In genomic region chr5:35921595-35922254, GRCm38 (mm10) we compare ENCODE assay signal across 9 mouse cellular contexts. TPM values are rescaled to one million over a fixed set of nuclear protein-coding genes. Genes with fewer than 3 reads are reported as not detected.
A peak's percentile ranks its signal among the peaks of the same experiment; 100 is the strongest.
DNase-seq lines count a peak whose midpoint lies in the region; ATAC-seq and TF ChIP-seq lines count a peak whose summit lies in the region.
"Had no signal": no experiment of that assay in that cellular context is flagged by ENCODE, and none has a peak within 500 bp of the region (broad histone marks: within the 10 kb centered on the region; RNA-seq: fewer than 3 reads in every experiment).

No protein-coding gene starts in this region.

- no peak for ATAC-seq in forebrain, embryonic 12.5 days (ENCODE audit: low FRiP score)
- ATAC-seq in forebrain, embryonic 16.5 days: no peak
- peak; percentile 61 for ATAC-seq in hindbrain, postnatal 0 days
- ATAC-seq in liver, embryonic 13.5 days (ENCODE audit: low read depth): peak; percentile 20; the same call in 1 of the 2 replicates

- no peak overlapping the region for H3K4me3 ChIP-seq in forebrain, embryonic 12.5 days (replicated peaks)
- no peak overlapping the region for H3K4me3 ChIP-seq in forebrain, embryonic 16.5 days (replicated peaks; ENCODE audit: low read length)
- H3K4me3 ChIP-seq in hindbrain, postnatal 0 days (ENCODE audit: low read length): no peak overlapping the region
- no peak overlapping the region for H3K4me3 ChIP-seq in liver, embryonic 13.5 days (replicated peaks)

- 46% methylated on average over 10 of the region's 10 CpGs for WGBS in forebrain, embryonic 12.5 days
- WGBS in forebrain, embryonic 16.5 days: 45% methylated on average over 10 of the region's 10 CpGs
- 31% methylated on average over 10 of the region's 10 CpGs for WGBS in hindbrain, postnatal 0 days
- WGBS in liver, embryonic 13.5 days (ENCODE audit: insufficient replicate concordance): 57% methylated on average over 10 of the region's 10 CpGs

- no peaks in the 10 kb centered on the region for H3K9me3 ChIP-seq in forebrain, embryonic 12.5 days
- no peaks in the 10 kb centered on the region for H3K9me3 ChIP-seq in forebrain, embryonic 16.5 days (ENCODE audit: control insufficient read depth, low read length)
- H3K9me3 ChIP-seq in hindbrain, postnatal 0 days (ENCODE audit: low read length): no peaks in the 10 kb centered on the region
- no peaks in the 10 kb centered on the region for H3K9me3 ChIP-seq in liver, embryonic 13.5 days (replicated peaks)

- peak; percentile 54 for DNase-seq in gastrocnemius, postnatal 14 days
- DNase-seq in hindbrain, postnatal 0 days (ENCODE audit: low spot score): peak; percentile 49
- DNase-seq in liver, embryonic 13.5 days: no peak
- peak; percentile 51 for DNase-seq in retina, postnatal 1 day
- DNase-seq in cerebellum, adult 11-12 months: no peak
- DNase-seq in spleen, adult 12 weeks (ENCODE audit: low spot score): no peak

- no peaks in the 10 kb centered on the region for H3K36me3 ChIP-seq in forebrain, embryonic 12.5 days (replicated peaks)
- no peaks in the 10 kb centered on the region for H3K36me3 ChIP-seq in forebrain, embryonic 16.5 days (ENCODE audit: control insufficient read depth, insufficient read depth)
- no peaks in the 10 kb centered on the region for H3K36me3 ChIP-seq in hindbrain, postnatal 0 days (ENCODE audit: insufficient read depth, low read length)
- H3K36me3 ChIP-seq in liver, embryonic 13.5 days: no peaks in the 10 kb centered on the region

- H3K9ac ChIP-seq in forebrain, embryonic 12.5 days: no peak overlapping the region
- H3K9ac ChIP-seq in forebrain, embryonic 16.5 days (replicated peaks; ENCODE audit: low read depth, low read length): no peak overlapping the region
- no peak overlapping the region for H3K9ac ChIP-seq in hindbrain, postnatal 0 days (replicated peaks; ENCODE audit: low read length)
- no peak overlapping the region for H3K9ac ChIP-seq in liver, embryonic 13.5 days

- intact Hi-C loops in gastrocnemius, postnatal 14 days (cut with DNase I; ENCODE audit: low total_unique reads): no loop called here

- H3K4me1 ChIP-seq in forebrain, embryonic 12.5 days: peaks cover 93% of the 10 kb centered on the region
- H3K4me1 ChIP-seq in forebrain, embryonic 16.5 days (replicated peaks; ENCODE audit: control insufficient read depth, insufficient read depth, low read length): peaks cover 80% of the 10 kb centered on the region
- H3K4me1 ChIP-seq in hindbrain, postnatal 0 days (ENCODE audit: insufficient read depth, low read length): peaks cover 49% of the 10 kb centered on the region
- no peaks in the 10 kb centered on the region for H3K4me1 ChIP-seq in liver, embryonic 13.5 days (replicated peaks)

- H3K4me2 ChIP-seq in forebrain, embryonic 12.5 days: no peak overlapping the region
- no peak overlapping the region for H3K4me2 ChIP-seq in forebrain, embryonic 16.5 days (ENCODE audit: low read length)
- H3K4me2 ChIP-seq in hindbrain, postnatal 0 days (ENCODE audit: low read depth, low read length): no peak overlapping the region
- no peak overlapping the region for H3K4me2 ChIP-seq in liver, embryonic 13.5 days

- peak overlapping the region; percentile 50 for H3K27ac ChIP-seq in forebrain, embryonic 12.5 days
- no peak overlapping the region; the same call in 1 of the 2 replicates for H3K27ac ChIP-seq in forebrain, embryonic 16.5 days (ENCODE audit: low read length)
- peak overlapping the region; percentile 56 for H3K27ac ChIP-seq in hindbrain, postnatal 0 days
- H3K27ac ChIP-seq in liver, embryonic 13.5 days: peak overlapping the region; percentile 15; the same call in 1 of the 2 replicates

- H3K27me3 ChIP-seq in forebrain, embryonic 12.5 days: no peaks in the 10 kb centered on the region
- no peaks in the 10 kb centered on the region for H3K27me3 ChIP-seq in forebrain, embryonic 16.5 days (replicated peaks; ENCODE audit: control insufficient read depth, insufficient read depth, low read length)
- no peaks in the 10 kb centered on the region for H3K27me3 ChIP-seq in hindbrain, postnatal 0 days (ENCODE audit: insufficient read depth, low read length)
- no peaks in the 10 kb centered on the region for H3K27me3 ChIP-seq in liver, embryonic 13.5 days
- H3K27me3 ChIP-seq: CH12.LX had no signal

- 0 out of 2 replicates have a peak, but pooled peaks have one; percentile 18 for TF ChIP-seq CTCF in hindbrain, postnatal 0 days (IDR thresholded peaks at IDR 0.05; ENCODE audit: low read depth)

RNA-seq across cellular contexts. Expression of gene Afap1, which starts 28.6 kb away (rescaled TPM):
- 40.7 and 48.3 TPM in 2 replicates for polyA plus RNA-seq in forebrain, embryonic 12.5 days (2016; fragmentation: Nextera tagmentation; extraction: Ambion mirVana)
- polyA plus RNA-seq in forebrain, embryonic 16.5 days (2015; fragmentation: Nextera tagmentation; extraction: Ambion mirVana): 64.1 and 64.7 TPM in 2 replicates
- 10 to 100 TPM; 11.0 to 14.5 TPM for total RNA-seq in gastrocnemius, postnatal 14 days (2021)
- 59.7 and 89.4 TPM in 2 replicates for total RNA-seq in hindbrain, postnatal 0 days (2014; rRNA removed)
- 38.2 and 43.6 TPM in 2 replicates for polyA plus RNA-seq in hindbrain, postnatal 0 days (2015; fragmentation: Nextera tagmentation; extraction: Ambion mirVana)
- 1.3 and 1.5 TPM in 2 replicates for polyA plus RNA-seq in liver, embryonic 13.5 days (2015; fragmentation: Nextera tagmentation; extraction: Ambion mirVana)

Comparison
In these comparisons a context has a peak if more than half of its experiments do, and no peak if none do; other contexts are left out.
1. ATAC-seq: peak in hindbrain, postnatal 0 days (single experiment) and liver, embryonic 13.5 days (single experiment); none in forebrain, embryonic 12.5 days (single experiment) and forebrain, embryonic 16.5 days (single experiment).
2. DNase-seq: peak in gastrocnemius, postnatal 14 days (single experiment), hindbrain, postnatal 0 days (single experiment) and retina, postnatal 1 day (single experiment); none in liver, embryonic 13.5 days (single experiment), cerebellum, adult 11-12 months (single experiment) and spleen, adult 12 weeks (single experiment).
3. RNA of gene Afap1, which starts 28.6 kb away (polyA plus RNA-seq): 64.1 to 64.7 TPM in forebrain, embryonic 16.5 days, 38.2 to 43.6 TPM in hindbrain, postnatal 0 days and 40.7 to 48.3 TPM in forebrain, embryonic 12.5 days; 1.3 to 1.5 TPM in liver, embryonic 13.5 days; every median in the first group is over 10 times any median in the second.